Mouse (Mus musculus) layer of hippocampus, postnatal 36 days (tissue): Measurements from ENCODE around the gene Akap13. TPM values are rescaled to one million over a fixed set of nuclear protein-coding genes. Genes with fewer than 3 reads are reported as not detected.
"Not testable (repeated sequence)": the region's sequence is repeated elsewhere in the genome, so short reads cannot be mapped to it uniquely, and the experiment has no call there.

ENCODE experiments used
- DNase-seq, 2 experiments: peaks; one replicate each; pipeline ENCODE4 v3.0.0; 2022
- total RNA-seq, 2 experiments: library from RNA; stranded (reverse); gene quantifications; 2 replicates each; pipeline ENCODE4 v1.2.3; 2021

Gene Akap13
- total RNA-seq, 2 experiments from 2014 or later = 70.0 to 78.7 TPM

- DNase-seq = peak; percentile 22 to 51
These were observed 271.5 kb downstream of the Akap13 start for GRCm38 (mm10) chr7:75726867-75727266.

GRCm38 (mm10) chr7:75729652-75730051, 274.3 kb downstream of the Akap13 start:
- DNase-seq = no peak

GRCm38 (mm10) chr7:75730216-75730615, 274.9 kb downstream of the Akap13 start:
- DNase-seq = no peak

GRCm38 (mm10) chr7:75731951-75732350, 276.6 kb downstream of the Akap13 start:
- DNase-seq = no peak

GRCm38 (mm10) chr7:75733166-75733565, 277.8 kb downstream of the Akap13 start:
- no peak for DNase-seq

- peak; percentile 38 to 56 for DNase-seq
These were observed 283.9 kb downstream of the Akap13 start for GRCm38 (mm10) chr7:75739075-75739725.

- no peak for DNase-seq
These were observed 289.2 kb downstream of the Akap13 start for GRCm38 (mm10) chr7:75744528-75744927.

- DNase-seq = no peak
These were observed 289.8 kb downstream of the Akap13 start for GRCm38 (mm10) chr7:75744978-75745638.

GRCm38 (mm10) chr7:75745969-75746368, 290.6 kb downstream of the Akap13 start:
- not testable (repeated sequence) for DNase-seq

GRCm38 (mm10) chr7:75750581-75750980, 295.2 kb downstream of the Akap13 start:
- no peak for DNase-seq

GRCm38 (mm10) chr7:75751161-75751803, 295.9 kb downstream of the Akap13 start:
- DNase-seq = no peak

GRCm38 (mm10) chr7:75752442-75753191, 297.3 kb downstream of the Akap13 start:
- no peak for DNase-seq

GRCm38 (mm10) chr7:75753192-75753783, 298.0 kb downstream of the Akap13 start:
- DNase-seq = no peak

- DNase-seq = no peak
These were observed 299.5 kb downstream of the Akap13 start for GRCm38 (mm10) chr7:75754587-75755499.

- DNase-seq = no peak
These were observed 300.6 kb downstream of the Akap13 start for GRCm38 (mm10) chr7:75755861-75756449.

GRCm38 (mm10) chr7:75759992-75760514, 304.7 kb downstream of the Akap13 start:
- DNase-seq = no peak

- not testable (repeated sequence) for DNase-seq
These were observed 305.5 kb downstream of the Akap13 start for GRCm38 (mm10) chr7:75760661-75761319.

- not testable (repeated sequence) for DNase-seq
These were observed 306.9 kb downstream of the Akap13 start for GRCm38 (mm10) chr7:75762225-75762624.

GRCm38 (mm10) chr7:75767080-75767769, 311.9 kb downstream of the Akap13 start:
- DNase-seq = not testable (repeated sequence)
